Comparison of ENCODE assay signal across 24 mouse cellular contexts in the genomic region with DNA sequence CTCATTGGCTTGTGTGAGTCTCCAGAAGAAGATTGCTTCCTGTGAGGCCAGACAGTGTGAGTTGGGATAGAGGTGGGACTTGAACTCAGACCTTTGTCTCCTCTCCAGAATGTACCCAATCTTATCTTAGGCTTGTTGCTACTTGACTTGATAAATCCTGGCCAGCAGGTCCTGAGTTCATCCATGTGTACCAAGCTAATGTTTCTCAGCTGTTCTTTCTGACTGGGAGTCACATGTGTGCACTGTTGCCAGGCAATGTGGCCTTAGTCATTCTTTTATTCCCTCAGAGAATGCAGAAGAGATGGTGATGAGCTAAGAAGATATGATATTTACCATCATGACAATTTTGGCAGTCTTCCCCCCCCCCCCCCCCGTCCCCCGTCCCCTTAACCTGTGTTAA.
DNase-seq lines count a peak whose midpoint lies in the region; ATAC-seq and TF ChIP-seq lines count a peak whose summit lies in the region.
"Had no signal": no experiment of that assay in that cellular context is flagged by ENCODE, and none has a peak within 500 bp of the region (broad histone marks: within the 10 kb centered on the region; RNA-seq: fewer than 3 reads in every experiment).

No protein-coding gene starts in this region.

- ATAC-seq in kidney, embryonic 15.5 days (replicated peaks; ENCODE audit: low FRiP score) = no peak
- ATAC-seq: CD4-positive, CD25-positive, alpha-beta regulatory T cell, adult 4 months; forebrain, embryonic 13.5 days; forebrain, embryonic 15.5 days; forebrain, postnatal 0 days had no signal

- TF ChIP-seq POLR2A in myocyte (IDR thresholded peaks at IDR 0.05; ENCODE audit: insufficient read length, low read depth) = no peak

- H3K9me3 ChIP-seq in kidney, embryonic 15.5 days (replicated peaks) = no peaks in the 10 kb centered on the region
- H3K9me3 ChIP-seq: embryonic facial prominence, embryonic 10.5 days; embryonic facial prominence, embryonic 12.5 days; forebrain, embryonic 13.5 days; forebrain, embryonic 15.5 days had no signal

- no peak overlapping the region for H3ac ChIP-seq in myocyte (ENCODE audit: control insufficient read depth, insufficient read length)

- peaks cover 10% of the 10 kb centered on the region for H3K4me1 ChIP-seq in kidney, embryonic 15.5 days

- 75% methylated on average over 2 of the region's 2 CpGs for WGBS in kidney, embryonic 15.5 days

- no peak overlapping the region for H3K9ac ChIP-seq in kidney, embryonic 15.5 days
- H3K9ac ChIP-seq: embryonic facial prominence, embryonic 12.5 days; forebrain, embryonic 13.5 days; forebrain, embryonic 15.5 days; forebrain, postnatal 0 days had no signal

- peak; percentile 6 for DNase-seq in kidney, postnatal 10 days
- DNase-seq in 3T3-L1 (ENCODE audit: low read depth, low spot score) (peak; percentile 32), NIH3T3 (ENCODE audit: low read depth) (peak; percentile 55)
- no peak for DNase-seq in frontal cortex, postnatal 14 days (ENCODE audit: low spot score in 2 of 2)
- DNase-seq in frontal cortex, postnatal 10 days (ENCODE audit: low spot score in 2 of 2) = no peak
- no peak for DNase-seq in adrenal gland, postnatal 10 days
- DNase-seq: adrenal gland, adult 8-10 months; adrenal gland, postnatal 25 days; B cell, adult 2 months; cerebellum, adult 11 months; cerebellum, adult 18-20 months; cerebellum, adult 9-10 months; cerebellum, postnatal 10 days; cerebellum, postnatal 25 days; forebrain, postnatal 0 days had no signal

- H3K4me2 ChIP-seq in kidney, embryonic 15.5 days = no peak overlapping the region
- no peak overlapping the region for H3K4me2 ChIP-seq in myocyte (ENCODE audit: low read depth)
- H3K4me2 ChIP-seq: embryonic facial prominence, embryonic 12.5 days; forebrain, embryonic 13.5 days; forebrain, embryonic 15.5 days had no signal

- no peak overlapping the region for H3K4me3 ChIP-seq in kidney, embryonic 15.5 days (replicated peaks)
- H3K4me3 ChIP-seq in myocyte = no peak overlapping the region
- H3K4me3 ChIP-seq: embryonic facial prominence, embryonic 10.5 days; embryonic facial prominence, embryonic 12.5 days; forebrain, embryonic 13.5 days; forebrain, embryonic 15.5 days had no signal

- no peak overlapping the region for H3K27ac ChIP-seq in kidney, embryonic 15.5 days
- H3K27ac ChIP-seq: embryonic facial prominence, embryonic 10.5 days; embryonic facial prominence, embryonic 12.5 days; forebrain, embryonic 13.5 days; forebrain, embryonic 15.5 days had no signal

- H3K27me3 ChIP-seq in kidney, embryonic 15.5 days = no peaks in the 10 kb centered on the region
- H3K27me3 ChIP-seq in myocyte (ENCODE audit: control insufficient read depth, insufficient read depth, insufficient read length) = no peaks in the 10 kb centered on the region
- H3K27me3 ChIP-seq: CH12.LX; embryonic facial prominence, embryonic 12.5 days; forebrain, embryonic 13.5 days; forebrain, embryonic 15.5 days had no signal

- H3K79me2 ChIP-seq in myocyte (ENCODE audit: control insufficient read depth, insufficient read depth) = no peaks in the 10 kb centered on the region

- no peaks in the 10 kb centered on the region for H3K36me3 ChIP-seq in kidney, embryonic 15.5 days
- H3K36me3 ChIP-seq in myocyte (ENCODE audit: control insufficient read depth, insufficient read depth) = no peaks in the 10 kb centered on the region
- H3K36me3 ChIP-seq: embryonic facial prominence, embryonic 10.5 days; embryonic facial prominence, embryonic 12.5 days; forebrain, embryonic 15.5 days; G1E had no signal

TF ChIP-seq in myocyte, 11 proteins besides CTCF, POLR2A, EP300 and RAD21:
- TF ChIP-seq SRF (IDR thresholded peaks at IDR 0.05; ENCODE audit: control insufficient read depth, insufficient read length, low read depth) (no peak), MYOD1 (IDR thresholded peaks at IDR 0.05; ENCODE audit: control insufficient read depth in 1 of 3, insufficient read length in 2 of 3, low read depth in 2 of 3) (peak; percentile 34 to 75 (median 41)), TCF3 (IDR thresholded peaks at IDR 0.05; ENCODE audit: insufficient read length, low read depth) (no peak), TCF12 (IDR thresholded peaks at IDR 0.05; ENCODE audit: insufficient read depth, poor library complexity, severe bottlenecking) (no peak), REST (IDR thresholded peaks at IDR 0.05; ENCODE audit: insufficient read depth, insufficient read length) (no peak), MAX (IDR thresholded peaks at IDR 0.05; ENCODE audit: low read depth) (no peak), MYOG (IDR thresholded peaks at IDR 0.05; ENCODE audit: control insufficient read depth in 1 of 3, insufficient read depth in 1 of 3, insufficient read length in 2 of 3, low read depth in 2 of 3) (peak in 1 of 3 experiments; percentile 73), E2F4 (IDR thresholded peaks at IDR 0.05; ENCODE audit: insufficient read depth) (no peak), USF1 (IDR thresholded peaks at IDR 0.05; ENCODE audit: low read depth) (peak; percentile 37), POLR2AphosphoS2 (IDR thresholded peaks at IDR 0.05; ENCODE audit: insufficient read length, low read depth) (no peak), CEBPB (IDR thresholded peaks at IDR 0.05; ENCODE audit: insufficient read depth, poor library complexity, severe bottlenecking) (no peak)

Comparison
In these comparisons a context has a peak if more than half of its experiments do, and no peak if none do; other contexts are left out.
1. DNase-seq: peak in kidney, postnatal 10 days (single experiment), 3T3-L1 (single experiment) and NIH3T3 (single experiment); none in frontal cortex, postnatal 14 days (0 of 2), frontal cortex, postnatal 10 days (0 of 2) and adrenal gland, postnatal 10 days (single experiment).